Mouse (Mus musculus) brain, embryonic 14.5 days (tissue): ENCODE measurements around the gene Sept6. TPM values are rescaled to one million over a fixed set of nuclear protein-coding genes. Genes with fewer than 3 reads are reported as not detected.
A peak's percentile ranks its signal among the peaks of the same experiment; 100 is the strongest.

Source experiments
- DNase-seq: peaks from one replicate; pipeline ENCODE4 v3.0.0-alpha.2; 2011; ENCODE audit warnings: low read depth
- CTCF ChIP-seq: fragments of 200-500 bp; IDR thresholded peaks from 2 replicates; pipeline ENCODE4 v1.5.1; 2012; ENCODE audit warnings: inconsistent platforms, mild to moderate bottlenecking, moderate library complexity, borderline replicate concordance; ENCODE audit not compliant: insufficient read depth, insufficient read length; ENCODE audit errors: extremely low read depth
- POLR2A ChIP-seq: fragments of 200-500 bp; IDR thresholded peaks from 2 replicates; pipeline ENCODE4 v1.6.1; 2012; ENCODE audit warnings: mild to moderate bottlenecking, inconsistent platforms, borderline replicate concordance; ENCODE audit not compliant: poor library complexity, insufficient read depth, insufficient read length, severe bottlenecking; ENCODE audit errors: extremely low read depth
- polyA plus RNA-seq: library from polyadenylated mRNA; depleted of rRNA; stranded (reverse); fragments of >200 nt; gene quantifications from 2 replicates; pipeline ENCODE4 v1.2.3, GENCODE M21; 2012; rRNA removed

Gene Sept6
- polyA plus RNA-seq, 1 experiment = 61.6 TPM

- DNase-seq = peak; percentile 62
- TF ChIP-seq POLR2A = no peak; the same call in 1 of the 2 replicates
- no peak for TF ChIP-seq CTCF
Observed at GRCm38 (mm10) chrX:36902321-36903114, 89.1 kb downstream of the Sept6 start, which contains the start of gene Nkrf. TSS of gene Nkrf (minus strand) at chrX:36902899.

- no peak for DNase-seq
- no peak for TF ChIP-seq CTCF
- TF ChIP-seq POLR2A = no peak
Observed at GRCm38 (mm10) chrX:36901655-36902054, 89.9 kb downstream of the Sept6 start.

- peak; percentile 2 for DNase-seq
- 0 out of 2 replicates have a peak, but pooled peaks have one; percentile 1 for TF ChIP-seq CTCF
Observed at GRCm38 (mm10) chrX:36898931-36899330, 92.7 kb downstream of the Sept6 start.

- TF ChIP-seq POLR2A = no peak
- TF ChIP-seq CTCF = peak; percentile 34; the same call in 1 of the 2 replicates
- no peak for DNase-seq
Observed at GRCm38 (mm10) chrX:36884719-36885118, 106.9 kb downstream of the Sept6 start.

DNA sequence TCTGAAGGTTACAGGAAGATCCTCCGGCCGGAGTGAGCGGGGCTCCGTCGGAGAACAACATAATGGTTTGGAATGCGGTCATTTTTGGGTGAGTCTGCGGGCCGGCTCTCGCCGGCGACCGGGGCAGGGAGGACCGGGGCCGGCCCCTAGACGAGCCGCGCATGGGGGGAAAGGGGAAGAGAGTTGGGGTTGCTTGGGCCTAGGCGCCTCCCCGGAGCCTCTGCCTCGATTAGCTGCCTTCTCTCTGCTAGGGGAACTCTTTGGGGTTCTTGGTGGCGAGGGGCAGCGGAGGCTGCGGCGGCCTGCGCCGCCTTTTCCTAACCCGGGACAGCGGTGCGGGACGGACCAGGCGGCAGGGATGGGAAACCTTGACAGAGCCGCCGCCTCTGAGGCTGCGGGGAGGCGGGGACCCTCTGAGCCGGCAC lies 116.9 kb downstream of the Sept6 start:
- TF ChIP-seq CTCF = no peak
- TF ChIP-seq POLR2A = no peak

GRCm38 (mm10) chrX:36874178-36874696 lies 117.4 kb downstream of the Sept6 start:
- DNase-seq = peak; percentile 94
- TF ChIP-seq POLR2A (peak; percentile 82), CTCF (no peak)

More for the DNA sequence above, 116.9 kb downstream of the Sept6 start:
- DNase-seq = no peak

DNA sequence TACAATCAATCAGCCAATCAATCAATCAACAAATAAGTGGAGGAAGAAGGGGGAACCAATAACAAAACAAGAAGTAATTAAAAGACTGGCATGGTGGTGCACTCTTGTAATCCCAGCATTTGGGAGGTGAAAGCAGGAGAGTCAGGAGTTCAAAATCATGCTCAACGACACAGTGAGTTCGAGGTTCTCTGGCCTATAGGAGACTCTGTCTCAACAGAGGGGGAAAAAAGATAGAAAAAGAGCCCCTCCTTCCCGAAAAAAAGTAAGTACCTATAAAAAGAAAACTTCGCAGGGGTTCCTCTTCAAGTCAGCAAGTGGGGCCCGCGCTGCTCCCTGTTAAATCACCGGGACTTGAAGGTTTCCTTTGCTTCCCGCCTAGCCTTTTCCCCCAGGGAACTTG lies 117.8 kb downstream of the Sept6 start, which contains the start of the genes Ube2a and C330007P06Rik:
Gene Ube2a (plus strand): TSS at position 136 of the 400 bp plus-strand sequence.
Gene C330007P06Rik (minus strand): TSS at position 347 of the 400 bp plus-strand sequence.
- TF ChIP-seq CTCF (no peak), POLR2A (no peak)
- DNase-seq = no peak

DNA sequence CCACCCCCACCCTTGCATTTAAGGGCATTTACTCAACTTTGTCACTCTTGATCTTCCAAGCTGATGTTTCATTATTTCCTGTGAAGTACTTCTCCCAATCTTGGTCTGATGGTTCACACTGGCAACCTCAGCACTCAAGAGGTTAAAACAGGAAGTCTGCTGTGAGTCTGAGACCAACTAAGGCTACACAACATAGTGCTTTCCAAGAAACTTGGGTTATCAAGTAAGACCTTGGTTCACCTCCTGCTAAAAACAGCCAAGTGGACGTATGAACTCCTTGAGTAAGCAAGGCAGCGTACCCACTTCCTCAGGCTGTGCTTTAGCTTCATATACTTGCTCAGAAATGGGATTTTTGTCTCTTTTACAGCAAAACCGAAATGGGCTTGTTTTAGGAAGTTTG lies 121.2 kb downstream of the Sept6 start:
- TF ChIP-seq CTCF = no peak
- no peak for TF ChIP-seq POLR2A
- DNase-seq = no peak

DNA sequence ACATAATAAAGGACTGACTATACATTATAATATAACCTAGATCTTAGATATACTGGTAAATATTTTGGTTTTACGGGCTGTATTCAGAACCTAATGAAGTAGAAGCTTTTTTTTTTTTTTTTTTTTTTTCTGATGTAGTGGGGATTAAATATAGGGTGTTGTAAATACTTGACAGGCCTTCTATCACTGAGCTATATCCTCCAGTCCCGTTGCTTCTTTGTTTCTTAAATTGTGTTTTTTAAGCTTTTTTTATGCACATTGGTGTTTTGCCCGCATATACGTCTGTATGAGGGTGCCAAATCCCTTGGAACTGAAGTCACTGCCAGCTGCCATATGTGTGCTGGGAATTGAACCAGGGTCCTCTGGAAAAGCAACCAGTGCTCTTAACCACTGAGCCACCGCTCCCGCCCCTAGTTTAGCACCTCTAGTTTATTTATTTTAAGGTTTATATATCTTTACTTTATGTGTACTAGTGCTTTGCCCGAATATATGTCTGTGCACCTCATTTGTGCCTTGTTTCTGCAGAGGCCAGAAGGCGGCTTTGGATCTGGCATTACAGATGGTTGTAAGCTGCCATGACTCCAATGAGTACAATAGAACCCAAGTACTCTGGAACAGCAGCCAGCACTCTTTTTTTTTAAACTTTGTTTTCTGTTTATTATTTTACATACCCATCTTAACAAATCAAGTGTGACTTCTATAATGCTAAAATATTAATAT lies 126.8 kb downstream of the Sept6 start:
- no peak for DNase-seq
- no peak for TF ChIP-seq CTCF
- no peak for TF ChIP-seq POLR2A

- peak; percentile 94 for DNase-seq
- TF ChIP-seq CTCF = no peak
- TF ChIP-seq POLR2A = no peak
Observed at GRCm38 (mm10) chrX:36863766-36864608, 127.6 kb downstream of the Sept6 start.

Other genes with a start within 250 kb of the Sept6 start
- 0.66 and 0.89 TPM in 2 replicates for gene Slc25a43, start 248.1 kb downstream of the Sept6 start, polyA plus RNA-seq
- gene Slc25a5, start 196.1 kb downstream of the Sept6 start, polyA plus RNA-seq = 477 and 533 TPM in 2 replicates
- gene Ube2a, start 117.9 kb downstream of the Sept6 start, polyA plus RNA-seq = 41.7 and 43.8 TPM in 2 replicates
- 11.5 and 14.7 TPM in 2 replicates for gene C330007P06Rik, start 117.7 kb downstream of the Sept6 start, polyA plus RNA-seq
- gene Nkrf, start 88.9 kb downstream of the Sept6 start, polyA plus RNA-seq = 9.4 and 15.1 TPM in 2 replicates
- not detected in 2 replicates for gene Sowahd, start 57.1 kb upstream of the Sept6 start, polyA plus RNA-seq
- 425 and 492 TPM in 2 replicates for gene Rpl39, start 93.6 kb upstream of the Sept6 start, polyA plus RNA-seq
- 31.2 and 37.8 TPM in 2 replicates for gene Upf3b, start 118.5 kb upstream of the Sept6 start, polyA plus RNA-seq
- gene Nkap, start 135.0 kb upstream of the Sept6 start, polyA plus RNA-seq = 6.8 and 14.4 TPM in 2 replicates
- gene Akap14, start 177.0 kb upstream of the Sept6 start, polyA plus RNA-seq = 0.14 and 0.46 TPM in 2 replicates
- gene Ndufa1, start 199.4 kb upstream of the Sept6 start, polyA plus RNA-seq = 363 and 455 TPM in 2 replicates
- 8.3 and 10.6 TPM in 2 replicates for gene Rnf113a1, start 199.5 kb upstream of the Sept6 start, polyA plus RNA-seq
- gene Gm9, start 219.2 kb upstream of the Sept6 start, polyA plus RNA-seq = not detected in 2 replicates
- not detected in 2 replicates for gene Rhox1, start 230.5 kb upstream of the Sept6 start, polyA plus RNA-seq